Mouse (Mus musculus) cerebellum, adult 11 months (tissue): Measurements from ENCODE around the gene Tbrg4.
"Not testable (repeated sequence)": the region's sequence is repeated elsewhere in the genome, so short reads cannot be mapped to it uniquely, and the experiment has no call there.

ENCODE experiments used
- DNase-seq: peaks from one replicate; pipeline ENCODE4 v3.0.0; 2022

Gene Tbrg4

DNA sequence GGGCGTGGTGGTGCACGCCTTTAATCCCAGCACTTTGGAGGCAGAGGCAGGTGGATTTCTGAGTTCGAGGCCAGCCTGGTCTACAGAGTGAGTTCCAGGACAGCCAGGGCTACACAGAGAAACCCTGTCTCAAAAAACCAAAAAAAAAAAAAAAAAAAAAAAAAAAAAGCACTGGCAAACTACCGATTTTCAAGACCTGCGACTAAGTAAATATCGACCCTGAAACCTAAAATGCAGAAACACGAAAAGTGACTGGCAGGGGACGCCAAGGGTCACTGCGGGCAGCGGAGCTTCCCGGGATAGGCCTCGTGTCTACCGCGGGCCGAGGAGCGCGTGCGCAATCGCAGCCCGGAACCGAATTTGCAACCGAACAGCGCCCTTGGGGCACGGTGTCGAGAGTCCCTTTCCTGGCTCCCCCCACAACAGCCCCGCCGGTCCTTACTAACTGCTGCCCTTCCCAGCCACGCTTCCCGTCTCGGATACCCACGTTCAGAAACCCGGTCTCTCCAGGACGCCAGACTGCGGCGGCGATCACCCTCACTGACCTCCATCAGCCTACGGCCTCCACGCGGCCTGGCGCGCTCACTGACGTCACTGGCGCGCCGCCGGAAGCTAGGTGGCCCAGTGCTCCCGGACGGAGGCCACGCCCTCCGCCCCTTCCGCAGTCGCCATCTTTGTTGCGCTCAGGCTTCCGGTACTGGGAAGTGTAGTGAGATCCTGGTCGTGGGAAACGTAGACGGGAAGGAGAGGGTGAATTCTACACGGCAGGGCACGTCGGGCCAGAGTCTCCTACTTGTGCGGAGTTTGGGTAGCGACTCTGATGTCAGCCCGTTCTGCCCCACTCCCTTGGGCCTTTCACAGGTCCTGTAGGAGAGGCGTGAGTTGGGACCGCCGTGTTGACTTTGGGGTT lies at the start of gene Tbrg4:
Gene Tbrg4, minus strand, starts transcription at position 590 of the 910 bp plus-strand sequence.
- peak; percentile 91 for DNase-seq

DNA sequence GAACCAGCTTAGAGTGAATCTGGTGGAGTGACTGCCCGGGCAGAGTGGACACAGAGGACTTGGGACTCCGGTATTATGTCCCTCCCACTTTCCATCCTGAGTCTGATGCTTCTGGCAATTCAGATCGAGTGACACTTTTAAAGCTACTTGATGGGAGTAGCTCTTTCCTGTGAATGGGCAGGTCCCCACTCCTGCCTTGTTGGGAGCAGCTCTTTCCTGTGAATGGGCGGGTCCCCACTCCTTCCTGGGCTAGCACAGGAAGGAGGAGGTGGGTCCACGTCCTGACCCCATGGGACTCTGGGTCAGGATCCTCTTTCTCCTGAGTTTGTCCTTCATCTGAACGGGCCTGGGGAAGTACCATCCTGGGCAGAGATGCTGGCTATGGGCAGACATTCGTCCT lies 49.5 kb upstream of the Tbrg4 start:
- DNase-seq = no peak

DNA sequence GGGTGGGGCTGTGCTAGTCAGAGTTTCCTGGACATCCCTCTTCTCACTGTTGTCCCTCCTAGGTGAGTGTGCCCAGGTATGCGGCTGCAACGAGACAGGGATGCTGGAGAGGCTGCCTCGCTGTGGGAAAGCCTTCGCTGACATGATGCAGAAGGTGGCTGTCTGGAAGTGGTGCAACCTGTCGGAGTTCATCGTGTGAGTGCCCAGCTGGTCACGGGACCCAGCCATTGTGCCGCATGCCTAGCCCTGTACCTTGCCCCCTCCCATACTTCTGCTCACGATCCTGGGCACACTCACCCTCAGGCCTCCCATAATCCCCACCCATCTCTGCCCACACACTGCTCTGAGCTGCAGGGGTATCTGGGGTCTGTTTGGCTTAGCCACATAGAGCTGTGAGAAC lies 48.8 kb upstream of the Tbrg4 start:
- DNase-seq = no peak

DNA sequence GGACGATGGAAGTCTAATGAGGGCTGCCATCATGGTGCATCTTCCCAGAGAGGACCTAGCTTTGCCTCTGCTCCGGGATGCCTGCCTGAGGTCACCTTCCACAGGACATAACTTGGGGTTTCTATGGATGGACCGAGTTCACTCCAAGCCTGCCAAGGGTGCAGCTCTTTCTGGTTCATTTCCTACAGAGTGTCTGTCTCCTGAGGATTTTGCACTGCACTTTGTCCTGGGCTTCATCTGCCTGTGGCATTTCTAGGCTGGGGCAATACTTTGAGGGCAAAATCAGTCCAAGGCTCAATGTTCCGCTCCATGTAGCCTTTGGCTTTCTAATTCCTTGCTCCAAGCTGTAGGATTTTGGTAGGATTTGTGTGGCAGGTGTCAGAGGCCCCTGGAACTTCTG lies 45.0 kb upstream of the Tbrg4 start:
- DNase-seq = no peak

- no peak for DNase-seq
Observed at GRCm38 (mm10) chr11:6670044-6670443, 44.2 kb upstream of the Tbrg4 start.

- DNase-seq = no peak
Observed at GRCm38 (mm10) chr11:6669041-6669440, 43.2 kb upstream of the Tbrg4 start.

- DNase-seq = no peak
Observed at GRCm38 (mm10) chr11:6666634-6667033, 40.8 kb upstream of the Tbrg4 start.

DNA sequence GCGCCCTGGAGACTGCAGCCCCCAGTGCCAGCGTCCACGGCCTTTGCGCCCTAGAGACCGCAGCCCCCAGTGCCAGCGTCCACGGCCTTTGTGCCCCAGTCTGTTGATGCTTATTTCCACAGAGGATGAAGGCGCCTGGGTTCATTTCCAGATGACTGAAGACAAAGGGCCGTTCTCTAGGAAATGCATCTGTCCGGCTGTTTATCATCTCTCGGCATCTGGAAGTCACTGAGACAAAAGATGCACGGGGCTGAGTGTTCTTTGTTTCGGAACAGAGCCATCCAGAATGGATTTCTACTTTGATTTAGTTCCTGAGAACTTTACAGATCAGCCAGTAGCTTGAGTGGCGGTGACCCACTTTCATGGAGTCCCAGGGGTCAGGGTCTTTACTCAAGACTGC lies 35.3 kb upstream of the Tbrg4 start:
- DNase-seq = no peak

DNA sequence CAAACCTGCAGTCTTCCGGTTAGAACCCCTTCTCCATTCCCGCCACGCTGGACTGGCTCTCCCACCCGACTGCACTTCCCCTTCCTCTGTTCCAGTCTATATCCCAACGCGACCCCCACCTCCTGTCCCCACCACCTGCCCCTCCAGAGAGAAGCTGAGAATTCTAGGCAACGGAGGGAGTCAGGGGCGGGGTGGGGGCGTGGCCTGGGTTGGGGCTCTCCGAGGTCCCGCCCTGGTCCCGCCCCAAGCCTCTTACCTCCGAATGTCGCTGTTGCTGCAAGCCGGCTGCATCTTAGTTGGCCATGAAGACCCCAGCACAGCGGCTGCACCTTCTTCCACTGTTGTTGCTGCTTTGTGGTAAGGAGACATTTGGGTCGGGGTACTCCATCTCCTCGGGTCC lies 32.4 kb upstream of the Tbrg4 start, which contains the start of gene Ramp3:
Gene Ramp3, plus strand, starts transcription at position 251 of the 400 bp plus-strand sequence.
- DNase-seq = peak; percentile 51

DNA sequence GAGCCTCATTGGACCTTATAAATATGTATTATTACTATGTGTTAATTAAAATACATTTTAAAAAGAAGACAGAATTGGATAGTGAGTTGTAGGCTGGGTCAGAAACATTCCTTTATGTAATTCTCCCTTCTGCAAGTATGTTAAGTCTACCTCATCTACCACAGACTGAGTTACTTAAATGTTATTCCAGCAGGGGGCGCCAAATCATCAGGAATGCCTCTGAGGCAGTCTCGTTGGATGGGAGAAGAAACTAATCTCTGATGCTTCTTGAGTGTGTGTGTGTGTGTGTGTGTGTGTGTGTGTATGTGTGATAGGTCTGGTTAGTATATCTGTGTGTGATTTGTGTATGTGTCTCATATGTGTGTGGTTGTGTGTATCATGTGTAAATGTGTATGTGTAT lies 29.0 kb upstream of the Tbrg4 start:
- peak; percentile 82 for DNase-seq

- not testable (repeated sequence) for DNase-seq
Observed at GRCm38 (mm10) chr11:6652978-6653377, 27.1 kb upstream of the Tbrg4 start.

- no peak for DNase-seq
Observed at GRCm38 (mm10) chr11:6650519-6650918, 24.7 kb upstream of the Tbrg4 start.

DNA sequence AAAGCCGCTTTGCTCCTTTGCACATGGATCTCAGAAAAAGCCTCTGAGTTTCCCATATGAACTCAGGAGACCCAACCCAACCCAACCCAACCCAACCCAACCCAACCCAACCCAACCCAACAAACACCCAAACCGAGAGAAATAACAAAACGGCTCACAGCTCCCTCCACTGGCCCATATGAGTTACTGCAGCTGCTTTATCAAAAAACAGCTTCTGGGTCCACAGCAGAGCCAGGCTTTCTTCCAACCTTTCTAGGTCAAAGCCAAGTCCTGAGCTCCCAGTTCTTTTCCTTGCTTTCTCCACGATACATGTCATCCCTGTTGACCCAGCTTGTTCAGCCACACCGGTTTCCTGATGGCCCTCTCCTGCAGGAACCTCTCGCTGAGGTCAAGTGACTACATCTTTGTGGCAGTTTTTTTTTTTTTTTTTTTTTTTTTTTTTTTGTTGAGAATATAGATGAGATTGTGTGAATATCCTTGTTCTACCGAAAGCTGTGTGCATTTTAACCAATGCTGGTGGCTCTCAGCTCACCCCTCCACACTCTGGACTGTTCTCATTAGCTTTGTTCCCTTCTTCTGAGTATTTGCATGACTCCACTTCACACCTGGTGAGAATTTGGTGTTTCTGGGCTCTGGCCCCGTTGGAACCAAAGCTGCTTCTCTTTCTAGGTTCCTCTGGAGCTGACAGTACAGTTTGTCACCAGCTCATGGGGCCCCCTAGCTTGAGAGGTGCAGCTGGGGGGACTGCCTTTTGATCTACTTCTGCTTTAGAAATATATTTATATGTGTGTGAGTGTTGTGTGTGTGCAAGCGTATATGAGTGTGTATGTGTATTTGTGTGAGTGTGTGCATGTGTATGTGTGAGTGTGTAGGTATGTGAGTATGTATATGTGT lies 22.2 kb upstream of the Tbrg4 start:
- no peak for DNase-seq

DNA sequence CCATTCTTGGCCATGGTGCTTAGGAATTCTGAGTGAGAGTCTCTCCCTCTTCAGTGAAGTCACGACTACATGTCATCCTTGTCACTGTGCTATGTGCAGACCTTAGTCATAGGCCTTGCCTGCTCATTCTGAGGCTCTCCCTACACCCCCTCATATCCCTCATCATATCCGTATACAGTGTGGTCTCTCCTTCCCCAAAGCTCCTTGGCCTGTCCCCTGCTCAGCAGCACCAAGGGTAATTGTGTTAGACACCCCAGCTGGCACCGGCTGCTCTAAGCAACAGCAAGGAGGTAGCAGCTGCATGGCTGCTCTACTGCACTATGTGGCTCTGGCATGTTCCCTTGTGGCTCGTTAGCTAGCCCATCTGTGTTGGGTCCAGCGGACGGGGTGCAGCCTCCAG lies 18.7 kb upstream of the Tbrg4 start:
- no peak for DNase-seq

DNA sequence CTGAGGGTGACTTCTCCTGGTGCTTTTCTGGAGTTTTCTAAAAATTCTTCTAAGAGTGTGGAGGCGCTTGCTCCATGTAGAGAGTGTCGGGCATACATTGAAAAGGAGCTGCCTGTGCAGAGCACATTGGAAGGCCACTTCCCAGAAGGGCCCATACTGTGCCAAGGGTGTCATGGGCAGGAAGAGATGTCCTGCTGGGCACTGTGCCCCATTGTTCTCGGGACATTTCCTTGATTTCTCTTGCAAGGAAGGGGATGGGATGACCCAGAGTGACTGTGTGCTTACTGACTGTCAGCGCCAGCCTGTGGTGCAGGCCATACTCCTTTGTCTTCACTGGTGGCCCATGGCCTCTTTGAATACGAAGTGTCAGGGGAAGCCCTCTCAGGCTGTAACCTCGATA lies 13.2 kb upstream of the Tbrg4 start:
- DNase-seq = no peak

DNA sequence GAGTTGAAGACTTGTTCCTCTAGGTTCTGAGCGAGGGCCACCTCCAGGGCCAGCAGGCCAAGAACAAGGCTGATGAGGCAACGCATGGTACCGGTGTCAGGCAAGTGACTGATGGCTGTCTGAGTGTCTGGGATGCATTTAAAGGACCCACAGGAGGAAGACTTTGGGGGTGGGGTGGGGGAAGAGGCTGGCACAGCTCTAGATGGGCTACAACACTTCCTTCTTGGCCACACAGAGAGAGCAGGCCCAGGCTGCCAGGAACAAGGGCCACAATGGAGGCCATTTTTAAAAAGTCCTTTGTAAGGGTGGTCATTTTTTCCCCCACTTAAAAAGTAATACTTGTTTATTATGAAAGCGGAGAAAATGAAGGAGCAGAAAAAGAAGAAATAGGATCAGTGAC lies 12.7 kb upstream of the Tbrg4 start, which contains the start of gene Wap:
Gene Wap, minus strand, starts transcription at position 101 of the 400 bp plus-strand sequence.
- DNase-seq = no peak

DNA sequence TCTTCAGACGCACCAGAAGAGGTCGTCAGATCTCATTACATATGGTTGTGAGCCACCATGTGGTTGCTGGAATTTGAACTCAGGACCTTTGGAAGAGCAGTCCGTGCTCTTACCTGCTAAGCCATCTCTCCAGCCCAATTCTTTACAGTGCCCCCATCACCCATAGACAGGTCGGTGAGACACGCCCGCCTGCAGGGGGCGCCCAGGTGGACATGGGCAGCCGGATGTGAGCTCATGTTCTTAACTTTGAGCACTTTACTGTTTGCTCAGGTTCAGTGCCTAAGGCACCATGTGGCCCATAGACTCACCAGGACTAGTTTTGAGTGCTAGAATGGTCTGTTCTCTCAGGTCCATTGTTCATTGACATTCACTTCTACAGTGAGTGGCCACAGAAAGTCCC lies 10.3 kb upstream of the Tbrg4 start:
- DNase-seq = no peak

DNA sequence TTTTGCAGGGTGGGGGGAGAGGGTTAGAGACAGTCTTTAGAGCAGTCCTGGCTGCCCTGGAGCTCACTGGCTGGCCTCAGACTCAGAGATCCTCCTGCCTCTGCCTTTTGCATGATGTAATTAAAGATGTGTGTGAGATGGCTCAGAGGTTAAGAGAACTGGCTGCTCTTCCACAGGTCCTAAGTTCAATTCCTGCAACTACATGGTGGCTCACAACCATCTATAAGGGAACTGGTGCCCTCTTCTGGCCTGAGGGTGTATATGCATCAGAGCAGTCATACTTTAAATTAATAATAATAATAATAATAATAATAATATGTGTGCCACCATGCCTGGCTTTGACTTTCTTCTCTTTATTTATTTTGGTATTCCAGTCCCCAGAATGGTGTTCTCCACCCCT lies 3.8 kb upstream of the Tbrg4 start:
- DNase-seq = no peak

DNA sequence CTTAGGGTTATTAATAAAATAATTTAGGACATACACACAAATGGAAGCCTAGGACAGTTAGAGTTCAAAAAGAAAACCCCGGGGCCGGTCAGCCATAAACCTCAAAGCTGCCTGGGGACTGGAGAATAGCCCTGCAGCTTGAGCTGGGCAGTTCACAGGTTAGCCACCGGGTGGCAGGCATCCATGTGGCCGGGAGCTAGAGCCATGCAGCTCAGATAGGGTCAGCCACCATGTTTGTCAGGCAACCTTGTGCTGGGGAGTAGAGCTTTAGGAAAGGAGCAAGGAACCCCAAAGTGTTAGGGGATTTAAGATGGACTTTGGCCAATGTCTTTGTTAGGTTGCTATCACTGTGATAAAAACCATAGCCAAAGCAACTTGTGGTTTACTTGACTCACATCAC lies 2.7 kb upstream of the Tbrg4 start:
- peak; percentile 34 for DNase-seq

- DNase-seq = no peak
Observed at GRCm38 (mm10) chr11:6627731-6628130, 1.9 kb upstream of the Tbrg4 start.

- no peak for DNase-seq
Observed at GRCm38 (mm10) chr11:6626388-6626772, 513 bp upstream of the Tbrg4 start.

DNA sequence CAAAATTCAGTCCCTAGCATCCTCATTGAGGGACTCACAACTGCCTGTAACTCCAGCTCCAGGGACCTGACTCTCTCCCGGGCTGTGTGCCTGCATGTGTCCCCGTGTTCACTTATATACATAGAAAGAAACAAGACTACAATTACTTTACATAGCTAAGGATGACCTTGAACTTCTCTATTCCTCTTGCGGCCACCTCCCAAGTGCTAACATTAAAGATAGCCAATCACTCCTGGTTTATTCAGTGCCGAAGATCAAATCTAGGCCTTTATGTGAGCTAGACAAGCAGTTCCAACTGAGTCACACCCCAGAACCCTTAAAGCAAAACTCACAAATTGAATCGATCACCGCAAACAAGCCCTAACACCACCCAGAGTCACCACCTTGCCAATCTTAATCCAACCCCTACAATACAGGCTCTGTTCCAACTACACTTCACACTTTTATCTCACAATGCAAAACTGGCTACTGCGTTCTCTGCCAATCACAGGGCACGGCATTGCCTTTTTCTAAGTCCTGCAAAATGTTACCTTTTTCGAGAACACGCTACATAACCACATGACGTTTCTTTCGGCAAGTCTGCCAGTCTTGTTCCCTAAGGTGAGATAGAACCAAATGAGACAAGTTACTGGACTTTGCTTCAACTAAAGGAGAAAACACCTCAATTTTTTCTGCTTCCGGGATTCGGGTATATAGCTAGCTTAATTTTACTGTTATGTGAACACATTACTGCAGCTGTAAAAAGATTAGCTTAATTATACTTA lies 1.1 kb downstream of the Tbrg4 start:
- DNase-seq = no peak

DNA sequence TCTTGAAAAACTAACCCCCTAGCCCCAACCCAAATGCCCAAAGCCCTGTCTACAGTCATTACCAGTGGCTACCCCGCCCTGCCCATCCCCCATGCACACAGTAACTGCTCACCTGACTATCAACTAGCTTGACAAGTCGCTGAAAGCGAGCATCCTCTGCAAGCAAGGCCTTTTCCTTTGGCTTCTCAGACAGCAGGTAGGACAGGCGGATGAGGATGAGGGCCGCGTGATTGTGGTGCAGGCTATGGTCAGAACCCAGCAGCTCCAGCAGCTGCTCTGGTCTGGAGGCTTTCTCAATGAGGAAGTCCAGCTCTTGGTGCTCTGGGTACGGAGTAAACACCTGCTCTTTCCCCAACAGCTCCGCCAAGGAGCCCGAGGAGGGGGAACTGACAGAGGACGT lies 2.2 kb downstream of the Tbrg4 start:
- no peak for DNase-seq
